Mouse (Mus musculus) liver, adult 2 months (tissue): ENCODE measurements around the gene Rab3c.

ENCODE experiments used
- CTCF ChIP-seq: fragments of 200-500 bp; IDR thresholded peaks from 2 replicates; pipeline ENCODE4 v1.5.1; 2011; ENCODE audit warnings: low read depth, low read length, control low read depth
- POLR2A ChIP-seq: fragments of 200-500 bp; IDR thresholded peaks from 2 replicates; pipeline ENCODE4 v1.6.1; 2011; ENCODE audit warnings: low read length, control low read depth; ENCODE audit not compliant: insufficient read depth; ENCODE audit errors: extremely low read depth

GRCm38 (mm10) chr13:110278976-110279736 is 1.6 kb downstream of the Rab3c start:
- TF ChIP-seq CTCF (no peak), POLR2A (no peak)
